Mouse (Mus musculus) ES-E14 (cell line): ENCODE results near the gene Obsl1.

Source experiments
- HCFC1 ChIP-seq: IDR thresholded peaks from 2 replicates; pipeline ENCODE4 v1.6.1; 2012; ENCODE audit warnings: low read length, inconsistent platforms, borderline replicate concordance; ENCODE audit not compliant: insufficient read depth
- MAFK ChIP-seq: IDR thresholded peaks from 2 replicates; pipeline ENCODE4 v1.6.1; 2014; ENCODE audit warnings: mild to moderate bottlenecking, low read depth, low read length, inconsistent platforms; ENCODE audit not compliant: insufficient read depth
- ZC3H11A ChIP-seq: IDR thresholded peaks from 2 replicates; pipeline ENCODE4 v1.6.1; 2012; ENCODE audit warnings: low read depth, mild to moderate bottlenecking, inconsistent platforms, low read length, borderline replicate concordance
- ZNF384 ChIP-seq: IDR thresholded peaks from 2 replicates; pipeline ENCODE4 v1.6.1; 2012; ENCODE audit warnings: low read depth, low read length, inconsistent platforms

GRCm38 (mm10) chr1:75549289-75550279 lies 43.3 kb upstream of the Obsl1 start:
- TF ChIP-seq HCFC1 (no peak), ZC3H11A (no peak), ZNF384 (no peak), MAFK (no peak)
